Mouse (Mus musculus): ENCODE measurements around the gene Rfx5. TPM values are rescaled to one million over a fixed set of nuclear protein-coding genes. Genes with fewer than 3 reads are reported as not detected.
"Not testable (repeated sequence)": the region's sequence is repeated elsewhere in the genome, so short reads cannot be mapped to it uniquely, and the experiment has no call there.

Gene Rfx5
- polyA plus RNA-seq, 1 experiment from 2014 or later = 11.8 TPM

DNA sequence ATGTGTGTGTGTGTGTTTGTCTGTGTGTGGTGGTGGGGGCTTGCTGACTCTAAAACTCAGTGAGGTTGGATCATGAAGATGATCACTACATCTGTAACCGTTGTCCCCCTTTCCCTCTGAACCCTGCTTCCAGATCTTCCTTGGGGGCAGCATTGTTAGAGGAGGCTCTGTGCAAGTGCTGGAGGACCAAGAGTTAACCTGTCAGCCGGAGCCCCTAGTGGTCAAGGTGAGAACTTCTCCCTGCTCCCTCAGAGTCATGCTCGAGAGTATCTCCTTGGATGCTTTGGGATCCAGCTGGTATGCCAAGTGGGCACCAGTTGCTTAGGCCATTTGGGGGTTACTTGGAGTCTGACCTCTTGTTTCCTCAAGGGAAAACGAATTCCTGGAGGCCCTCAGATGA is 10.2 kb upstream of the Rfx5 start:
- peak; percentile 67 for TF ChIP-seq CTCF (IDR thresholded peaks at IDR 0.05; ENCODE audit: low read depth)
- not testable (repeated sequence) for H3K9me3 ChIP-seq (ENCODE audit: low read depth, low read length); H3K4me3 ChIP-seq (ENCODE audit: low read depth, low read length); H3K9ac ChIP-seq; H3K27ac ChIP-seq (ENCODE audit: low read depth); H3K27me3 ChIP-seq (ENCODE audit: insufficient read depth, low read length); H3K4me1 ChIP-seq (ENCODE audit: insufficient read depth); H3K4me2 ChIP-seq; H3K36me3 ChIP-seq (ENCODE audit: insufficient read depth); DNase-seq
- 26% methylated on average over 3 of the region's 4 CpGs for WGBS
- ATAC-seq (ENCODE audit: insufficient read depth) = peak; percentile 44; the same call in 1 of the 2 replicates

DNA sequence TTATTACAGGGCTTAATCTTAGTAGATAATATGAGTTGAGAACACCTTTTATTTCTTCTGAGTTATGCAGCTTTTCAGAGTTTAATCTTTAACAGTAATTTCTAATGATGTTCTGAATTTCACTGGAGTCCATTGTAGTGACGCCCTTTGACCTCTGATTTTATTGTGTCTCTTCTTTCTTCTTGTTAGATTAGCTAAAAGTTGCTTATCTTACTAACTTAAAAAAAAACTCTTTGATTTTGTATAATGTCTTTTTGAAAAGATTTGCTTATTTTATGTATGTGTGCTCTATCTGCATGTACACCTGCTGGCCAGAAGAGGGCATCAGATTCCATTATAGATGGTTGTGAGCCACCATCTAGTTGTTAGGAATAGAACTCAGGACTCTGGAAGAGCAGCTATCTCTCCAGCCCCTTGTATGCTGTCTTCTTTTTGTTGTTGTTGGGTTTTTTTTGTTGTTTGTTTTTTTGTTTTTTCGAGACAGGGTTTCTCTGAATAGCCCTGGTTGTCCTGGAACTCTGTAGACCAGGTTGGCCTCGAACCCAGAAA is 5.7 kb upstream of the Rfx5 start:
- DNase-seq (peak; percentile 26), ATAC-seq (ENCODE audit: insufficient read depth) (no peak)
- Histone ChIP-seq H3K36me3 (ENCODE audit: insufficient read depth) (no peaks in the 10 kb centered on the region), H3K27me3 (ENCODE audit: insufficient read depth, low read length) (no peaks in the 10 kb centered on the region), H3K4me1 (ENCODE audit: insufficient read depth) (no peaks in the 10 kb centered on the region), H3K4me3 (ENCODE audit: low read depth, low read length) (no peak overlapping the region), H3K27ac (ENCODE audit: low read depth) (no peak overlapping the region), H3K4me2 (no peak overlapping the region), H3K9me3 (ENCODE audit: low read depth, low read length) (no peaks in the 10 kb centered on the region), H3K9ac (no peak overlapping the region)
- TF ChIP-seq CTCF (IDR thresholded peaks at IDR 0.05; ENCODE audit: low read depth) = peak; percentile 57
- 71% methylated on average over 3 of the region's 3 CpGs for WGBS

DNA sequence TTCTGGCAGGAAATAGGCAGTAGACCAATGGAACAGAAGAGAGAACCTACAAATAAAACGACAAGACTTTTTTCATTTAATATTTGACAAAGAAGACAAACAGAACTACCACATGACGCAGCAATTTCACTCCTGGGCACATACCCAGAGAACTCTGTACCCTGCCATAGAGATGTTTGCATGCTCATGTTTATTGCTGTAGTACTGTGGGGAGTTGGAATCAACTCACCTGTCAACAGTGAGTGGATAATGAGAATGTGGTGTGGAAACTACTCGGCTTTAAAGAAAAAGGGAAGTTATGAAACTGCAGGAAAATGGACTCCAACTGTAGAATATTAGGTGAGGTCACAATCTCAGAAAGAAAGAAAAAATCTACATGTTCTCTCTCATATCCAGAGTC is 4.2 kb upstream of the Rfx5 start:
- no peak overlapping the region for H3K27ac ChIP-seq (ENCODE audit: low read depth)
- no peaks in the 10 kb centered on the region for H3K36me3 ChIP-seq (ENCODE audit: insufficient read depth)
- ATAC-seq (ENCODE audit: insufficient read depth) (no peak), DNase-seq (no peak)
- H3K4me3 ChIP-seq (ENCODE audit: low read depth, low read length) = no peak overlapping the region
- 78% methylated on average over 3 of the region's 3 CpGs for WGBS
- no peak overlapping the region for H3K9ac ChIP-seq
- no peaks in the 10 kb centered on the region for H3K9me3 ChIP-seq (ENCODE audit: low read depth, low read length)
- H3K27me3 ChIP-seq (ENCODE audit: insufficient read depth, low read length) = no peaks in the 10 kb centered on the region
- no peak for TF ChIP-seq CTCF (IDR thresholded peaks at IDR 0.05; ENCODE audit: low read depth)
- no peak overlapping the region for H3K4me2 ChIP-seq
- H3K4me1 ChIP-seq (ENCODE audit: insufficient read depth) = no peaks in the 10 kb centered on the region

DNA sequence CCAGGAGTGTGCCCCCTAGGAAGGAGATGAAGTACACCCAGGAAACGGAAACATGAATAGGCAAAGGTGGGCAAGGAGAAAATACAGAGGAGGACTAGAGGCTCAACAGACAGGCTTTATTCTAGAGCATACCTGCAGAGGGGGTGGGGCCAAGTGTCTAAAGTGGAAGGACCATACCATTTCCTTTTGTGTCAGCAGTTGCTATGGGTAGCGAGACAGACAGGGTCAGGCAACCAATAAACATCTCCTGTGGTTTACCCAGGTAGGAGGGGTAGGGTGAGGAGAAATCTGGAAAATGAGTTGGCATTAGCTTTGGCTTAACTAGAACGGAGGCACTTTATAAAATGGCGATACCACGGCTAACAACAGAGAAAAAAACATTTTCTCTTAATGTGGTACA is 1.1 kb upstream of the Rfx5 start:
- ATAC-seq (ENCODE audit: insufficient read depth) (peak; percentile 15; the same call in 1 of the 2 replicates), DNase-seq (peak; percentile 69)
- peak; percentile 13; the same call in 1 of the 2 replicates for TF ChIP-seq CTCF (IDR thresholded peaks at IDR 0.05; ENCODE audit: low read depth)
- Histone ChIP-seq H3K9me3 (ENCODE audit: low read depth, low read length) (no peaks in the 10 kb centered on the region), H3K36me3 (ENCODE audit: insufficient read depth) (peaks cover 22% of the 10 kb centered on the region), H3K9ac (no peak overlapping the region), H3K4me1 (ENCODE audit: insufficient read depth) (no peaks in the 10 kb centered on the region), H3K4me2 (peak overlapping the region; percentile 65), H3K27me3 (ENCODE audit: insufficient read depth, low read length) (no peaks in the 10 kb centered on the region), H3K4me3 (ENCODE audit: low read depth, low read length) (peak overlapping the region; percentile 52), H3K27ac (ENCODE audit: low read depth) (peak overlapping the region; percentile 85)
- WGBS = 47% methylated on average over 5 of the region's 5 CpGs

DNA sequence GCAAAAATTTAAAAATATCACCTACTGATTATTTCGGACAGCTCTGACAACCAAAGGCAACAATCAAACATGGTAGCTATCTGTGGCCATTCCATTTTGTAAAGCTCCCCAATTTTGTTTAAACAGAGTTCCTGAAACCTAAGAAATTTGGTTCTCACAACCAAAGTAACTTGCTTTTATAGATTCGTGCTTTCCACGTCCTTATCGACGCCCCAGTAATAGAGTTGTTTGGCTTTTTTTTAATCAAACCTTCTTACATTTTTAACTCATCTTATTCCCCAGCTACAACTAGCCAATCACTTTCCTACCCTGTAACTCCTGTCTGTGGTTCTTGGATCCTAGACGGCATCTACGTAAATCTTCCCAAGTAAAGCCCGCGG is 501 bp upstream of the Rfx5 start:
- peaks cover 28% of the 10 kb centered on the region for H3K36me3 ChIP-seq (ENCODE audit: insufficient read depth)
- no peaks in the 10 kb centered on the region for H3K27me3 ChIP-seq (ENCODE audit: insufficient read depth, low read length)
- no peaks in the 10 kb centered on the region for H3K4me1 ChIP-seq (ENCODE audit: insufficient read depth)
- WGBS = 6% methylated on average over 9 of the region's 9 CpGs
- peak overlapping the region; percentile 65 for H3K4me2 ChIP-seq
- peak; percentile 27 for ATAC-seq (ENCODE audit: insufficient read depth)
- H3K27ac ChIP-seq (ENCODE audit: low read depth) = peak overlapping the region; percentile 85
- peak overlapping the region; percentile 52 for H3K4me3 ChIP-seq (ENCODE audit: low read depth, low read length)
- DNase-seq = no peak
- TF ChIP-seq CTCF (IDR thresholded peaks at IDR 0.05; ENCODE audit: low read depth) = no peak
- no peaks in the 10 kb centered on the region for H3K9me3 ChIP-seq (ENCODE audit: low read depth, low read length)
- peak overlapping the region; percentile 58 for H3K9ac ChIP-seq

DNA sequence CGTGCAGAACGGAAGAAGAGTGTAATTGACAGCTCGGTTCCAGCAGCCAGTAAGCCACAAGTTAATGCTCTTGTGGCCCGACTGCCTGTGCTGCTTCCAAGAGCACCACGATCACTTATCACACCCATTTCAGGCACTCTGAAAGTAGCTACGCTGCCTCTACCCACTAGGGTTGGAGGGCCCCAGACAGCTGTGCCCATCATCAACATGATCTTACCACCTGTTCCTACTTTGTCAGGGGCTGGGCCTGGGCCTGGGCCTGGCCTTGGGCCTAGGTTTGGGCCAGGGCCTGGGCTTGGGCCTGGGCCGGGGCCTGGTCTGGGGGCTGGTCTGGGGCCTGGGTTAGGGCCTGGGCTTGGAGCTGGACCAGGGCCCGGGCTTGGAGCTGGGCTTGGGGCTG is 4.4 kb downstream of the Rfx5 start:
- Histone ChIP-seq H3K9ac (no peak overlapping the region), H3K27ac (ENCODE audit: low read depth) (no peak overlapping the region), H3K9me3 (ENCODE audit: low read depth, low read length) (no peaks in the 10 kb centered on the region), H3K36me3 (ENCODE audit: insufficient read depth) (peaks cover 38% of the 10 kb centered on the region), H3K4me3 (ENCODE audit: low read depth, low read length) (no peak overlapping the region), H3K27me3 (ENCODE audit: insufficient read depth, low read length) (no peaks in the 10 kb centered on the region), H3K4me2 (no peak overlapping the region), H3K4me1 (ENCODE audit: insufficient read depth) (no peaks in the 10 kb centered on the region)
- no peak for TF ChIP-seq CTCF (IDR thresholded peaks at IDR 0.05; ENCODE audit: low read depth)
- 87% methylated on average over 8 of the region's 8 CpGs for WGBS
- ATAC-seq (ENCODE audit: insufficient read depth) (no peak), DNase-seq (no peak)

DNA sequence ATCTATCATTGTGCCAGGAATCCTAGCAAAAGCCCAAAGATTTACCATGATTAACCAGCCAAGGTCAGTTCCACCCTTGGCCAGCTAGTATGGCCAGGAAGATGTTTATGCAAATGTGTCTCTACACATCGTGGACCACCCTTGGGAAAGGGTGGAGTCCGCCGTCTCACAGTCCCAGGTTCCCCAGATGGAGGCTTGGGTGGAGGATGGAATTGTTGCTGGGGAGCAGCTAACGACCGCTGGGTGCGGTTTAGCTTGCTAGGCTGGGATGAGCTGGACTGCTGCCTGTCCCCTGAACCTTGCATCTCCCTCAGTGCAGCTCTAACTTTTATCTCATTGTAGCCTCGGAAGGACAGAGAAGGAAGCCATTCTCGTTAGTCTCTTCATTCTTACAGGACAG is 6.0 kb downstream of the Rfx5 start:
- no peaks in the 10 kb centered on the region for H3K27me3 ChIP-seq (ENCODE audit: insufficient read depth, low read length)
- no peaks in the 10 kb centered on the region for H3K4me1 ChIP-seq (ENCODE audit: insufficient read depth)
- H3K9me3 ChIP-seq (ENCODE audit: low read depth, low read length) = no peaks in the 10 kb centered on the region
- no peak overlapping the region for H3K9ac ChIP-seq
- TF ChIP-seq CTCF (IDR thresholded peaks at IDR 0.05; ENCODE audit: low read depth) = no peak
- no peak overlapping the region for H3K4me3 ChIP-seq (ENCODE audit: low read depth, low read length)
- no peak overlapping the region for H3K27ac ChIP-seq (ENCODE audit: low read depth)
- 46% methylated on average over 8 of the region's 8 CpGs for WGBS
- ATAC-seq (ENCODE audit: insufficient read depth) (no peak), DNase-seq (no peak)
- H3K36me3 ChIP-seq (ENCODE audit: insufficient read depth) = peaks cover 38% of the 10 kb centered on the region
- no peak overlapping the region for H3K4me2 ChIP-seq

DNA sequence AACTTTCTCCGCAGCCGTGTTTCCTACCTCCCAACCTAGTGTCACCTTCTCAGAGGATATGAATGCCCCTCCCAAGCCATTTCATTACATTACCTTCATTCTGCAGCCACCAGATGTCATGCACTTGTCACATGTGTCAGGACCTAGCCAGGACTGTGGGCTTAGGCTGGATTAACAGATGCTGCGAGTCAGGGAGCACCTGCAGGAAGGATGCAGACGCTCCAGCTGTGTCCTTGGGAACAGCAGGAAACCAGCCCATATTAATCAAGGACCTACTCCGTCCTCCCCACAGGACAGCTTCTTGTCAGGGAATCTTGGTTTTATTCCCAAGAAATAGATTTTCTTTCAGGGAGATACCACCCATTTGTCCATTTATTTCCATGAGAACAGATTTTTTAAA is 6.4 kb downstream of the Rfx5 start:
- no peak for TF ChIP-seq CTCF (IDR thresholded peaks at IDR 0.05; ENCODE audit: low read depth)
- no peaks in the 10 kb centered on the region for H3K27me3 ChIP-seq (ENCODE audit: insufficient read depth, low read length)
- no peaks in the 10 kb centered on the region for H3K9me3 ChIP-seq (ENCODE audit: low read depth, low read length)
- peaks cover 38% of the 10 kb centered on the region for H3K36me3 ChIP-seq (ENCODE audit: insufficient read depth)
- no peak overlapping the region for H3K27ac ChIP-seq (ENCODE audit: low read depth)
- ATAC-seq (ENCODE audit: insufficient read depth) = no peak
- no peak overlapping the region for H3K4me2 ChIP-seq
- WGBS = 42% methylated on average over 5 of the region's 5 CpGs
- DNase-seq = no peak
- H3K9ac ChIP-seq = no peak overlapping the region
- no peak overlapping the region for H3K4me3 ChIP-seq (ENCODE audit: low read depth, low read length)
- no peaks in the 10 kb centered on the region for H3K4me1 ChIP-seq (ENCODE audit: insufficient read depth)
